Mouse (Mus musculus) thymus, adult 2 months (tissue): Measurements from ENCODE around the gene Lrp1.

Experiments used
- CTCF ChIP-seq: fragments of 200-500 bp; IDR thresholded peaks from 2 replicates; pipeline ENCODE4 v1.5.1; 2012; ENCODE audit warnings: mild to moderate bottlenecking, control low read depth, low read length, moderate library complexity, borderline replicate concordance; ENCODE audit not compliant: control insufficient read depth, poor library complexity, insufficient read depth; ENCODE audit errors: extremely low read depth
- POLR2A ChIP-seq: fragments of 200-500 bp; IDR thresholded peaks from 2 replicates; pipeline ENCODE4 v1.6.1; 2012; ENCODE audit warnings: mild to moderate bottlenecking, low read length, control low read depth, moderate library complexity; ENCODE audit not compliant: control insufficient read depth, poor library complexity, insufficient read depth; ENCODE audit errors: extremely low read depth

GRCm38 (mm10) chr10:127622661-127623060, 1.7 kb upstream of the Lrp1 start:
- TF ChIP-seq CTCF (no peak), POLR2A (no peak)
